Mouse (Mus musculus): Measurements from ENCODE around the gene Uhrf1.
"Not testable (repeated sequence)": the region's sequence is repeated elsewhere in the genome, so short reads cannot be mapped to it uniquely, and the experiment has no call there.

The Uhrf1 gene

DNA sequence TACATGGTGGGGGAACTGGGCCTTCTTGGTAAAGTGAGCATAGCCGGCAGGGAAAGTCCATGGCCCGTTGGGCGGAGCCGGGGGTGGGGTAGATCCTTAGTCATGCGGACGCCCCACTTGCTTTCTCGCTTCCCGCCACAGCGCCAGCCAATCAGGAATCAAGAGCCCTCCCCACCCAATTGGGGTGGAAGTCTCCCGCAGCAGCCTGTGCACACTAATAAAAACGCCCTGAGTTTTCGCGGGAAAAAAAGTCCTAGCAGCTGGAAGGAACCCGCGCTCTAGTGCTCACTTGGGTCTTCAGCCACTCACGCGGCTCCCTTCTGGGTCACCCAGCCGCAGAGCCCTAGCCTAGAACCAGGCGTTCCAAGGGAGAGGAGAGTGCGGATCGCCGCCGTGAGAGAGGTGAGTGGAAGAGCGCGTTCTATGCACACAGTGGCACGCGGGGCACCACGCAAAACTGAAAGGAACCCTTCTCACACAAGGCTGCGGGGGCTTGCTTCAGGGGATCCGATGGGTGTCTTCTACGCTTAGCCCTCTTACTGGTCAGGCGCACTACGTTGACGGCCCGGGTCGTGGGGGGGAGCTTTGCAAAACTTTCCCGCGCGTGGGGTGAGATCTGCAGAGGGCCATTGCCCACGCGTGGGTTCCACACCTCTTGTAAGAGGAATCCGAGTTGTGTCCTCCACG is at the start of gene Uhrf1:
Gene Uhrf1 (plus strand): TSS at position 162 of the 687 bp plus-strand sequence.
- DNase-seq (ENCODE audit: low spot score): peak; percentile 97

DNA sequence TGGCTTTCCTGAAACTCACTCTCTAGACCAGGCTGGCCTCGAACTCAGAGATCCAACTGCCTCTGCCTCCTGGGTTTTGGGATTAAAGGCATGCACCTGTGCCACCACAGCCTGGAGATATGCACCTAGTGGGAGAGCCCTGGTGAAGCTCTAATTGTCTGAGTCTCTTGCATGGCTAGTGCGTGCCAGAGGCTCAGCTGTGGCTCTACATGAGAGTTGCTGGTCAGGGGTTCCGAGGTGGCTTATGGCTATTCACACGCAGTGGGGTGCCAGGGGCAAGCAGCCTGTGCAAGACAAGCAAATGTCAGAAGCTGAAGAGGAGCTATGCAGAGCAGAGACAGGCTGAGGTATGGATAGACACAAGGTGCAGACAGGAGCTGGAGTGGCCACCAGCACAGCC is 48.4 kb upstream of the Uhrf1 start:
- no peak for DNase-seq (ENCODE audit: low spot score)

DNA sequence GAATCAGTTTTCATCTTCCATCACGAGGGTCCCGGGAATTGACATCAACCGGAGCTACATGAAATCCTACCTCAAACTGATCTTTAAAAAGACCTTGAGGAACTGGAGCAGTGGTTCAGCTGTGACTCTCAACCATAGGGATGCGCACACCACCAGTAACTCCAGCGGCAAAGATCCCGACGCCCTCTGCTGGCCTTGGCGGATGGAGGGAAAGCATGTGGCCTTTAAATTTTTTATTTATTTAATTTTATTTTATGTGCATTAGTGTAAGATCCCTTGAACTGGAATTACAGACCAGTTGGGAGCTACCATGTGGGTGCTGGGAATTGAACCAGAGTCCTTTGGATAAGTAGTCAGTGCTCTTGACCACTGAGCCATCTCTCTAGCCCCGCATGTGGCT is 47.7 kb upstream of the Uhrf1 start:
- no peak for DNase-seq (ENCODE audit: low spot score)

DNA sequence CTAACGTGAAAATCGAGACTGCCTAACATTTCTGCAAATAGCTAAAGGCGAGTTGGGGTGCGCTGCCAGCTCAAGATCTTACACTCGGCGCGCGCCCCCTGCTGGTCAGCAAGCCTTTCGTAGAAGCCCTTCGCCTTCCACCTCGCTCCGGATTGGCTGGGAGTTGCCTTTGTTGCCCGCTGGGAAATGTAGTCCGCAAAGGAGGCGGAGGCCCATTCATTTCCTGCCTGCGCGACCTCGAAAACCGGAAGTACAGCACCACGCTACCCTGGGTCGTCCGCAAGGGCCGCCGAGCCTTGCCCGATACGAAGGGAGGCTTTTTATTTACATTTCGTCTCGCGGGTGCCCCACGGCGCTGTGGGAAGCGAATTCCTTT is 47.3 kb upstream of the Uhrf1 start:
- DNase-seq (ENCODE audit: low spot score): peak; percentile 99

DNA sequence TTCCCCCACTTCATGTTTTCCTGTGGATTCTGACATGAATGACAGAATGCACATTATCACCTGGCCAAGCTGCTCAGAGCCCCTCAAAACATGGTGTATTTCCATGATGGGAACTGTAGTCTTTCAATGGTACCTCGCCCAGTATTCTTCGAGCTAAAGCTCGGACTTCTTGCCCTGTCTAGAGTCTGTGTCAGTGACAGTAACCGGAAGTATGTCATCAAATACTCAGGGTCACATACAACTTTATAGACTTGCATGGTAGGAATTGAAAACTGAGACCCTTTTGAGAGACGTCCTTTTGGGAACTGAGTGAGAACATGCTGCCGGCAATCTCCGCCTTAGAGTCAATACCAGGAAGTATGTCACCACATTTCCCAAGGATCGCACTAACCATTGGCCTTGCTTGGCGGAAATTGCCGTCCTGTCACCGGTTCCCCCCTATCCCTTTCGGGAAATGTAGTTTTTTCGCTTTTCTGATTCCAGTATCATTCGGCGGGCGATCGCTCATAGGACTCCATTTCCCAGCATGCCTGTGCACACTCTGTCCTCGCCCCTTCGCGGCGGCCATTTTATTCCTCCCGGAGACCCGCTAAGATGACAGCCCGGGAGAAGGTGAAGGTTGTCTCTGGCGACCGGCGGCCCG is 46.8 kb upstream of the Uhrf1 start, which contains the start of gene Fem1a:
Gene Fem1a (plus strand): TSS at position 572 of the 643 bp plus-strand sequence.
- DNase-seq (ENCODE audit: low spot score): peak; percentile 97

DNA sequence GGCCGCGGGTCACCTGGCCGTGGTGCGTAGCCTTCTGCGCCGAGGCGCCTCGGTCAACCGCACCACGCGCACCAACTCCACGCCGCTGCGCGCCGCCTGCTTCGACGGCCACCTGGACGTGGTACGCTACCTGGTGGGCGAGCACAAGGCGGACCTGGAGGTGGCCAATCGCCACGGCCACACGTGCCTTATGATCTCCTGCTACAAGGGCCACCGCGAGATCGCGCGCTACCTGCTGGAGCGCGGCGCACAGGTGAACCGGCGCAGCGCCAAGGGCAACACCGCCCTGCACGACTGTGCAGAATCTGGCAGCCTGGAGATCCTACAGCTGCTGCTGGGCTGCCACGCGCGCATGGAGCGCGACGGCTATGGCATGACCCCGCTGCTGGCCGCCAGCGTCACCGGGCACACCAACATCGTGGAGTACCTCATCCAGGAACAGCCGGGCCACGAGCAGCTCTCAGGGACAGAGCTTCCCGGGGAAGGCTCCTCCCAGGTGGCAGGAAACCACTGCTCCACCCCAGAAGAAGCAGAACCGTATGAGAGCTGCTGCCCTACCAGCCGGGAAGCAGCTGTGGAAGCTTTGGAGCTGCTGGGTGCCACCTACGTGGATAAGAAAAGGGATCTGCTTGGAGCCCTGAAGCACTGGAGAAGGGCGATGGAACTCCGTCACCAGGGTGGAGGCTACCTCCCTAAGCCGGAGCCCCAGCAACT is 45.8 kb upstream of the Uhrf1 start:
- DNase-seq (ENCODE audit: low spot score): no peak

DNA sequence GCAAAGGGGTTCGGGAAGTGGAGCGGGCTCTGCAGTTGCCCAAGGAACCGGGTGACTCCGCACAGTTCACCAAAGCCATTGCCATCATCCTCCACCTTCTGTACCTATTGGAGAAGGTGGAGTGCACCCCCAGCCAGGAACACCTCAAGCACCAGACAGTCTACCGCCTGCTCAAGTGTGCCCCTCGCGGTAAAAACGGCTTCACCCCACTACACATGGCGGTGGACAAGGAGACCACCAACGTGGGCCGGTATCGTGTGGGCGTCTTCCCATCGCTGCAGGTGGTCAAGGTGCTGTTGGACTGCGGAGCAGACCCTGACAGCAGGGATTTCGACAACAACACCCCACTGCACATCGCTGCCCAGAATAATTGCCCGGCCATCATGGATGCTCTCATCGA is 44.9 kb upstream of the Uhrf1 start:
- not testable (repeated sequence) for DNase-seq (ENCODE audit: low spot score)

DNA sequence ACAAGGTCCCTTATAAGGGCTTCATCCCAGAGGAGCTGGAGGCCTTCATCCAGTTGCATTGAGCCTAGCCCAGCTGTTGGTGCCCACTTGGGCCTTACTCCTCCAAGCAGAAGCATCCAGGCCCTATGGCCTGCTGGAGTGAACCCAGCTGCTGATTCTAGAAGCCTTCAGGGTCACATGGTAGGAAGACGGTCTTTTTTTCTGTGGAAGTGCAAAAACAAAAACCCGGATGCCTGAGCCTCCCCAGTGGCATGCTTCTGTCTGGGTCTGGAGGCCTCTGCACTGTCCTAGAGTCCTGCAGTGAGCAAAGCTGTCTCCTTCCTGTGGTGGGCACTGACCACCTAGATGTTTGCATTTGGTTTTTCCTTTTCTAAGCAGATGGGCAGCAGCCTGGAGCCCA is 44.3 kb upstream of the Uhrf1 start:
- not testable (repeated sequence) for DNase-seq (ENCODE audit: low spot score)

DNA sequence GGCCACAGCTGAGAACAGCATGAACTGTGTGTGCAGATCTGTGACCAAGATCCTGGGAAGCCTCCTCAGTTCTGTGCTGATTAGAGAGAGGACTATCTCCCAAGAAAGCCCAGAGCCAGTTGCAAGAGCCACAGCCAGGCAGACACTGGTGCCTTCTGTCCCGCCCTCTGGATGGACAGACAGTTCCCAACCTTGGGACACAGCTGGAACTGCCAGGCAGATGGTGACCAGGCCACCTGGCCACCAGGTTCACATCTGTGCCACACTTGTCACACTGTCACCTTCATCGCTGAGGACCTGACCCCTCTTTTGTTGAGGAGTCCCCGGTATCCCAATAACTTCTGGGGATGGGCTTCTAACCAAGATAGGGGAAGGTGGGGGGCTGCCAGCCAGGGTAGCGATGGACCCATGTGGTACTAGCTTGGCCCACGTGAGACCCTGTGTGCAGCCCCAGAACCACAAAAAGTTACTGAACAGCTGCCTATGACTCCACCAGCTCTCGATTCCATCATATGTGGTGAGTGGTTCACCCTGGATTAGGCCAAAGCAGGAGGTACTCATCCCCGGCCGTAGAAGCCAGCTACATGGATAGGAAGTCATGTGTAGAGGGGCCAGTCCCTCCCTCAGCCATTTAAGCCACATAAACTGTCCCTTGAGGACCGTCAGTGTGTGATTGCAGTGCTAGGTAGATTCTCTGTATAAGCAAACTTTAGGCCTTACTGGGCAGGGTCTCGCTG is 43.7 kb upstream of the Uhrf1 start:
- no peak for DNase-seq (ENCODE audit: low spot score)

DNA sequence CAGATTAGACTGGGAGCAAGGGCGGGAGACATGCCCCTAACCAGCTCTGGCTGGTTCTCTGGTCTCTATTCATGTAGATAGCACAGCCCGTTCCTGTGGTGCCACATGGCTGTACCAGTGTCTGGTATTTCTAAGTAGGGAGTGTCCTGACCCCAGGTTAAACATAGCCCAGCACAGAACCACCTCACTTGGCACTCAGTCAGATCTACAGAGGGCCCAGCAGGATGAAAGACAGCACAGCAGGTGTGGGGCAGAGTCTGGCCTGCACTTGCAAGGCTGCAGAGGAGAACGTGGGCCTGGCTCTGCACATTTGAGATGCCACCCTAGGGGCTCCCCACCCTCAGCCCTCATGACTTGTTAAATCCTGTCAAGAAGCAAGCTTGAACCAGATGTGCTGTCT is 42.0 kb upstream of the Uhrf1 start:
- DNase-seq (ENCODE audit: low spot score): no peak

DNA sequence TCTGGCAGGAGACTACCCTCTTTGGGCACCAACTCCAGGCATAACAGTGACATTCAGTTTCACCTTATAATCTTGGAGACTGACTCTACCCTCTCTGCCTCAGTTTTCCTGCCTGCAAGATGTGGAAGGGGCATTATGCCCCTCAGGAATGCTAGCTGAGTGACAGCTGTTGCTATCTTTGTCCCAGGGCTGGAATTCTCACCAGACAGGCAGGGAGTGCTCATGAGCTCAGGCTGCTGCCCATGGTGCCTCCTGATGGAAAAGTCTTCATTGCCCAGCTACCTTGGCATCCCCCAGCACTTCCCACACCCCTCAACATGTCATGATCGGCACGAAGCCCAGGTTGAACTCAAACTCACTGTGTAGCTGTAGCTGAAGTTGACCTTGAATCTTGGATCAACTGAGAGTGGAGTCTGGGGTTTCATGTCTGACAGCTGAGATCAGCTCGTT is 40.5 kb upstream of the Uhrf1 start:
- DNase-seq (ENCODE audit: low spot score): no peak

DNA sequence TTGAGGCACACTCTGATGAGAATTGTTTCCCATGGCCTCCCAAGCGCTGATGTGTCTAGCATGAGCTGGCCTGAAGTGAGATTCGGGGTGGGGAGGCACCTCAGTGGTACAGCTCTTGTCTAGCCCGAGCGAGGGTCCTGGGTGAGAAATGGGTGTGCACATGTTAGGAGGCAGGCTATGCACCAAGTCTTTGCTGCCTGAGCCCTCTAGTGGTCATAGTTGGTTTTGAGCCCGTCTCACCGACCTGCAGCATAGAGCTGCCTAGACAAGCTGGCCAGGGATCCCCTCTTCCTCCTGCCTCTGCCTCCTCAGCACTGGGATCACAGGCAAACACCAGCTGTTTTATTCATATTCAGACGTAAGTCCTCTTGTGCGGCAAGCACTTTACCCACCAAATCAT is 39.1 kb upstream of the Uhrf1 start:
- peak; percentile 70 for DNase-seq (ENCODE audit: low spot score)

DNA sequence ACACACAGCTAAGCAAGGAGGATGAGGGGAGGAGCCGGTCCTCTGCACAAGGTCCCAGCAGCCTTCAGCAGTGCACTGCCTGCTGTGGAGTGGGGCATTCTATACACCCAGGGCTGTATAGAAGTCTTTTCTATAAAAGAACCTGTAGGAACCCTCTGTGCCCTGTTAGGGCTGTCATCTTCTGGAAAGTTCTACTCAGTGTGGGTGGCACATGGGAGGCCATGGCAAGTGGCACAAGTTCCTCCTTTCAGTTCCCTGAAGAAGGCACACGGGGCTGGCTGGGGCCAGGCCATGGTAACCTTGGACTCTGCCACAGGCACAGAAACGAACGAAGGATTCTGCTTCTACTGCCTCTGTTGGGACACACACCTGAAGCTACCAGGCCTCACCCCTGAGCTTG is 38.1 kb upstream of the Uhrf1 start:
- no peak for DNase-seq (ENCODE audit: low spot score)

DNA sequence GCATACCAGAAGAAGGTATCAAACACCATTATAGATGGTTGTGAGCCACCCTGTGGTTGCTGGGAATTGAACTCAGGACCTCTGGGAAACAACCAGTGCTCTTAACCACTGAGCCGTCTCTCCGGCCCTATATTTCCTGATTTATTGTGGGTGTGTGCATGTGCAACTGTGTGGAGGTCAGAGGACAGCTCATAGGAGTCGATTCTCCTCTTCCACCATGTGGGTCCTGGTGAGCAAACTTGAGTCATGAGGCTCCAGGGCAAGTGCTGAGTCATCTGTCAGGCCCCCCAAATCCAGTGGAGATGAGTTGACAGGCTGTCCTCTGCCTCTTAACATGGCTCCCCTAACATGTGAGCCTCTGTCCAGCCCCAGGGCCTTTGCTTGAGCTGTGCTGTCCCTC is 37.3 kb upstream of the Uhrf1 start:
- DNase-seq (ENCODE audit: low spot score): no peak

DNA sequence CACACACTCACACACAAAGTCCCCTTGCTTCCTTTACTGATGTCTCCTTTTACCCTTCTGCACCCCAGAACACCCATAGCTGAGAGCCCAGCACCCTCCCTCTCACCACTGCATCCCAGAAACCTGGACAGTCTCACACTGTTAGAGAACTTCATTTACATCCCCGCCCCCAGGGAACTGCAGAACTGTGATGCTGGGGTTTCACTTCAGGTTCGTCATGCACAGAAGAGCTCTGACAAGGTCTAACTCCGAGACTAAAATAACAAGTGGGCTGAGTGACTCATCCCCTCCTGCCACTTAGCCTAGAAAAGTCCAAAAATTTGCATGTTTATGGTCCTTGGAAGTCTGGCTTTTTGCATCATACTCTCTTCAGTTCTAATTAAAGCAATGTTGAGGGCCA is 36.9 kb upstream of the Uhrf1 start:
- DNase-seq (ENCODE audit: low spot score): no peak

DNA sequence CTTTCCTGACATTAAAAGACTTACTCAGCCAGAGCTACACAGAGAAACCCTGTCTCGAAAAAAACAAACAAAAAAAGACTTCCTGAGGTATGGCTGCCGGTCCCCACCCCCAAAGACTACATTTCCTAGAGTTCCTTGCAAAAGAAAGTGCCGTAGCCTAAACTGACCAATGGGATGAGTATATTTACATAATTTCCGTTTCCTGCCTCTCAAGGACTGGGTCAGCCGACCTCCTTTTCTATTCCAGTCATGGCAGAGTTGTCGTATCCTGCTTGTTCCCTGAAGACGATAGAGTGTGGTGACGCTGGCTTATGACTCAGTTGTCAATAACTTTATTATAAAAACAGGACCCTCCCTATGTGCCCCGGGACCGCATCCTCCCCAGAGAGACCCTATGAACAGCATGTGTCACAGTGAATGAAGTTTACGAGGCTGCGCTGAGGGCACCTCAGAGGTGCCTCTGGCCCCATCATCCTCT is 33.9 kb upstream of the Uhrf1 start:
- peak; percentile 72 for DNase-seq (ENCODE audit: low spot score)

DNA sequence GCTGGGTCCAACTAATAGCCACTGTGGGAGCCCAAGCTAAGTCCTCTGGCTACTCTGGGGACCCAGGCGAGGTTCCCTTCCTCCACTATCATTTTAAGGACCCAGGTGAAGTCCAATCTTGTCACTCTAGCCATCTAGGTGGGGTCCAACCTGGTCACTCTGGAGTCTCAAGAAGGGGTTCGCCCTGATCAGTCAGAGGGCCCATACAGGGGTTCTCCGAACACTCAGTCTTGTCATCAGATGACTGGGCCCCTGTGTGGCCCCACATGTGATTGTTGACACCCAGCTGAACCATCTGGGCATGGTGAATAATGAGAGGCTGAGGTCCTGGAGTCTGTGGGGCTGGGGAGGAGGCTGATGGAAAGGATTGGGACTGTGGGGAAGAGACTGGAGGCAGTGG is 33.4 kb upstream of the Uhrf1 start:
- DNase-seq (ENCODE audit: low spot score): no peak

DNA sequence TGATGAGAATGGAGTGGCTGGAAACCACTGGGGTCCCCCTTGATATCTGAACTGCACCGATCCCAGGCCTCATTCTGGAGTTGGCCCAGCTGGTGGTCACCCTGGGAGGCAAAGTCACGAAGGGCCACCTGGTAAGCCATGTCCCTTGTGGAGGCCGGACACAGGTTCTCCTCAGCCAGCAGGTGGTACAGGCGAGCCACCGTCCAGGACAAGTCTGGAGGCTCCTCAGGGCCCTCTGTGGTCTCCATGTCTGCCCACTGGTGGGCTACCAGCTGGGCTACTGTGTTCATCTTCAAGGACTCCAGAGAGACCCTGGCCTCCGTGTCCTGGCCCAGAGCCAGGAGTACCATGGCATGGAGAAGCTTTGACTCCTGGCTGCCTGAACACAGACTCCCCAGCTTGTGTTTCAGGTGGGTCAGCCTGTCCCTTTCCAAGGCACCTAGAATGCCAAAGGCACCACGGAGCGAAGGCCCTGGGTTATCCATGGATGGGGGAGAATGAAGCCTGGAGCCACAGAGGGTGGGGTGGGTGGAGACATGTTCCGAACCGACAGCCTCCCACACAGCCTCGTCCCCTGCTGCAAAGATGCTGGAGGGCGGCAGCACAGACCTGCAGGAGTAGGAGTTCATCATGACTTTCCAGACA is 31.4 kb upstream of the Uhrf1 start:
- no peak for DNase-seq (ENCODE audit: low spot score)

DNA sequence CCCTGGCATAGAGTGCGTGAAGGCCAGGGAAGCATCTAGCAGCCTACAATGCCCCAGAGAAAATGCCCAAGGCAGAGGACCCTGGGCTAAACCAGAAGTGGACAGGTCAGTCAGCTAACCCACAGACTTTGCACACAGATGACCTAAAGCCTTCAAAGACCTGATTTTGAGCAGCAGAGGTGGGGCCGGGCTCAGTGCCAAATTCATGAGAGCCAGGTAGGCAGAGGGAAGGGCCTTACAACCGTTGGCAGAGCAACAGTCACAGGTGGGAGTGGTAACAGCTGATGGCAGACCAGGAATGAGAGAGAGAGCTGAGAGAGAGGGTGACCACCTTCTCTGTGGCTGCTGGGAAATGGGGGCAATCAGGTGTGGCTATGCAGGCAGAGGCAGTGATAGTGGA is 30.5 kb upstream of the Uhrf1 start:
- no peak for DNase-seq (ENCODE audit: low spot score)

DNA sequence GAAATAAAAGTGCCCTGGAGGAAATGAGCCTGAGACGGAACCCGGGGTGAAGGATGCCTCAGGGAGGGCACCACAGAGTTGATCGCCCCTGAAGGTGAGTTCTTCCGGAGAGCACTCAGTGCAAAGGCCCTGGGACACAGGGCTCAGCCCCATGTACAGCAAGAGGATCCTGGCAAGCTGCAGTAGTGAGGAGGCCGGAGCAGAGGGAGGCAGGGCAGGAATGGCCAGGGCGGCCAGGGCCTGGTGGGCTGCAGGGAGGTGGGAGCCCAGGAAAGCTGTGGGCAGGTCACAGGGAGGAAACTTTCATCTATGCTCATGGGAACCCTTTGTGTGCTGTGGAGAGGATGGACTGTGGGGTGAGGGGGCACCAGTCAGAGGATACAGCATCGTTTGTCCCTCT is 29.6 kb upstream of the Uhrf1 start:
- no peak for DNase-seq (ENCODE audit: low spot score)

DNA sequence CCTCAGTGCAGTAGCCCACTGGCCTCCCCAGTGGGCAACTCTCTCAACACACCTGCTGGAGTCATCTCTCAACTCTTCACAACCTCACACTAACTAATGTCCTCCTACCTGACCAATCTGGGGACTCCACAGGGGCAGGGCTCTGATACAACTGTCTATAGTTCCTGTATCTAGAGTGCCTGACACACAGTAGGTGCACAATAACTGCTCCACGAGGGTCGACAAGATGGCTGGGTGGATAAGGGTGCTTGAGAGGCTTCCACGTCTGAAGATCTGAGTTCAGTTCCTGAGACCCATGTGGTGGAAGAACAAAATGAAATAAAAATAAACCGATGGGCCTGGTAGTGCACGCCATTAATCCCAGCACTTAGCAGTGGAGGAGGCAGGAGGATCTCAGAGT is 29.1 kb upstream of the Uhrf1 start:
- DNase-seq (ENCODE audit: low spot score): no peak
